Mouse (Mus musculus): ENCODE measurements around the gene Snrpg. TPM values are rescaled to one million over a fixed set of nuclear protein-coding genes. Genes with fewer than 3 reads are reported as not detected.
"Not testable (repeated sequence)": the region's sequence is repeated elsewhere in the genome, so short reads cannot be mapped to it uniquely, and the experiment has no call there.

The Snrpg gene
- polyA plus RNA-seq, 1 experiment from 2014 or later, result 802 TPM

GRCm38 (mm10) chr6:86335121-86335849 is 35.8 kb upstream of the Snrpg start:
- 66% methylated on average over 11 of the region's 11 CpGs for whole genome bisulfite sequencing
- H3K9ac ChIP-seq (replicated peaks; ENCODE audit: low read depth, low read length), result no peak overlapping the region
- H3K9me3 ChIP-seq (ENCODE audit: control insufficient read depth, low read depth, low read length), result no peaks in the 10 kb centered on the region

DNA sequence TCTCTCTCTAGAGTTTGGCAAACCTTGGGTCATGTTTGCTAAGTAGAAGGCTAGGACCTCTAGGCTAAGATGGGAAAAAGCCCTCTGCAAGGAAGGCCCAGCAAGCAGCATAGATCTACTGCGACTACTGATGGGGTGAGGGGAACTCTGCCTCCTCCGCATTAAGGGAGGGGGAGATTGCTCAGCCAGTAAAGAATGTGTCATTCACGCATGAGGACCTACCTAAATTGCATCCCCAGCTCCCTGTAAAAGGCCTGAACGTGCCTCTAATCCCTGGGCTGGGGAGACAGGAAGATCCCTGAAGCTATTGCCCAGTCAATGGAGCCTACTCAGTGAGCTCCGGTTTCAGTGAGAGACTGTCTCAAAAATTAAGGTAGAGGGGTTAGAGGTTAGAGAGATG is 35.2 kb upstream of the Snrpg start:
- Histone ChIP-seq H3K4me2 (replicated peaks; ENCODE audit: low read depth, low read length) (no peak overlapping the region), H3K27ac (ENCODE audit: low read length) (no peak overlapping the region), H3K9me3 (ENCODE audit: control insufficient read depth, low read depth, low read length) (no peaks in the 10 kb centered on the region), H3K4me1 (ENCODE audit: control insufficient read depth, insufficient read depth, low read length) (no peaks in the 10 kb centered on the region), H3K27me3 (ENCODE audit: control insufficient read depth, insufficient read depth, low read length) (no peaks in the 10 kb centered on the region), H3K9ac (replicated peaks; ENCODE audit: low read depth, low read length) (no peak overlapping the region), H3K4me3 (ENCODE audit: low read depth, low read length) (no peak overlapping the region), H3K36me3 (ENCODE audit: control insufficient read depth, insufficient read depth, low read length) (no peaks in the 10 kb centered on the region)
- ATAC-seq (ENCODE audit: insufficient number of reproducible peaks, insufficient read depth, low FRiP score, low read depth), result no peak
- 75% methylated on average over 5 of the region's 5 CpGs for WGBS

More at GRCm38 (mm10) chr6:86335121-86335849, 35.8 kb upstream of the Snrpg start:
- Histone ChIP-seq H3K4me3 (ENCODE audit: low read depth, low read length) (no peak overlapping the region), H3K36me3 (ENCODE audit: control insufficient read depth, insufficient read depth, low read length) (no peaks in the 10 kb centered on the region), H3K27me3 (ENCODE audit: control insufficient read depth, insufficient read depth, low read length) (no peaks in the 10 kb centered on the region), H3K27ac (ENCODE audit: low read length) (no peak overlapping the region), H3K4me1 (ENCODE audit: control insufficient read depth, insufficient read depth, low read length) (no peaks in the 10 kb centered on the region), H3K4me2 (replicated peaks; ENCODE audit: low read depth, low read length) (no peak overlapping the region)
- ATAC-seq (ENCODE audit: insufficient number of reproducible peaks, insufficient read depth, low FRiP score, low read depth), result no peak

DNA sequence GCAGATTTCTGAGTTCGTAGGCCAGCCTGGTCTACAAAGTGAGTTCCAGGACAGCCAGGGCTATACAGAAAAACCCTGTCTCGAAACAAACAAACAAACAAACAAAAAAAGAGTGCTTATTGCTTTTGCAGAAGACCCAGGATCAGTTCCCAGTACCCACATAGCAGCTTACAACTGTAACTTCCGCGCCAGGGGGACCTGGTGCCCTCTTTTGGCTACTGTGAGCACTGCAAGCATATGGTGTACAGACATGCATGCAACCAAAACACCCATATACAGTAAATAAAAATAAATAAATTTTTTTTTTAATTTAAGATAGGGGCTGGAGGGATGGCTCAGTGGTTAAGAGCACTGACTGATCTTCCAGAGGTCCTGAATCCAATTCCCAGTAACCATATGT is 34.8 kb upstream of the Snrpg start:
- not testable (repeated sequence) for H3K9me3 ChIP-seq (ENCODE audit: control insufficient read depth, low read depth, low read length); H3K4me2 ChIP-seq (replicated peaks; ENCODE audit: low read depth, low read length); H3K36me3 ChIP-seq (ENCODE audit: control insufficient read depth, insufficient read depth, low read length); H3K27me3 ChIP-seq (ENCODE audit: control insufficient read depth, insufficient read depth, low read length); H3K4me1 ChIP-seq (ENCODE audit: control insufficient read depth, insufficient read depth, low read length); H3K4me3 ChIP-seq (ENCODE audit: low read depth, low read length); H3K27ac ChIP-seq (ENCODE audit: low read length); H3K9ac ChIP-seq (replicated peaks; ENCODE audit: low read depth, low read length); ATAC-seq (ENCODE audit: insufficient number of reproducible peaks, insufficient read depth, low FRiP score, low read depth)
- WGBS, result 89% methylated on average over 4 of the region's 4 CpGs

DNA sequence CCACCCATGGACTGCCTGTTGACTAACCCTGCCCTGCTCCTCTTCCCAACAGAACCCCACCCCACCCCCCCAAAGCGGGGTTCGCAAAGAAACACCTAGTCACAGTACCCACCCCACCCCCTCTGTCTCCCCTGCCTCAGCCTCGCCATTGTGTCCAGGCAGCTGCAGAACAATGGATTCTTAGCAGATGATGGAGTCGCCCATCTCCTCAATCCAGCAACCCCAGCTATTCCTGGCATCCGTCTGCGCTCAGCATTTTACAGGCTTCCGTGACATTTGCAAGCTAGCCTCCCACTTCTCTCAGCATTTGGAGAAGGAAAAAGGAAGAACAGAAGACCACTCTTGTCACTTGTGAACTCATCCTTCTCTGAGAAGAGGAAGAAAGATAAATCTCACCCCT is 27.4 kb upstream of the Snrpg start:
- Histone ChIP-seq H3K27me3 (ENCODE audit: control insufficient read depth, insufficient read depth, low read length) (no peaks in the 10 kb centered on the region), H3K9me3 (ENCODE audit: control insufficient read depth, low read depth, low read length) (no peaks in the 10 kb centered on the region), H3K4me2 (replicated peaks; ENCODE audit: low read depth, low read length) (no peak overlapping the region), H3K36me3 (ENCODE audit: control insufficient read depth, insufficient read depth, low read length) (no peaks in the 10 kb centered on the region), H3K9ac (replicated peaks; ENCODE audit: low read depth, low read length) (no peak overlapping the region), H3K27ac (ENCODE audit: low read length) (no peak overlapping the region), H3K4me3 (ENCODE audit: low read depth, low read length) (no peak overlapping the region), H3K4me1 (ENCODE audit: control insufficient read depth, insufficient read depth, low read length) (no peaks in the 10 kb centered on the region)
- ATAC-seq (ENCODE audit: insufficient number of reproducible peaks, insufficient read depth, low FRiP score, low read depth), result no peak
- WGBS, result 15% methylated on average over 7 of the region's 7 CpGs

GRCm38 (mm10) chr6:86346063-86346462 is 25.0 kb upstream of the Snrpg start:
- ATAC-seq (ENCODE audit: insufficient number of reproducible peaks, insufficient read depth, low FRiP score, low read depth), result no peak
- no peak overlapping the region for H3K27ac ChIP-seq (ENCODE audit: low read length)
- H3K9ac ChIP-seq (replicated peaks; ENCODE audit: low read depth, low read length), result no peak overlapping the region
- no peaks in the 10 kb centered on the region for H3K9me3 ChIP-seq (ENCODE audit: control insufficient read depth, low read depth, low read length)
- H3K36me3 ChIP-seq (ENCODE audit: control insufficient read depth, insufficient read depth, low read length), result no peaks in the 10 kb centered on the region
- H3K4me3 ChIP-seq (ENCODE audit: low read depth, low read length), result no peak overlapping the region
- H3K4me2 ChIP-seq (replicated peaks; ENCODE audit: low read depth, low read length), result no peak overlapping the region
- H3K27me3 ChIP-seq (ENCODE audit: control insufficient read depth, insufficient read depth, low read length), result no peaks in the 10 kb centered on the region
- H3K4me1 ChIP-seq (ENCODE audit: control insufficient read depth, insufficient read depth, low read length), result no peaks in the 10 kb centered on the region
- WGBS, result 33% methylated on average over 2 of the region's 2 CpGs

DNA sequence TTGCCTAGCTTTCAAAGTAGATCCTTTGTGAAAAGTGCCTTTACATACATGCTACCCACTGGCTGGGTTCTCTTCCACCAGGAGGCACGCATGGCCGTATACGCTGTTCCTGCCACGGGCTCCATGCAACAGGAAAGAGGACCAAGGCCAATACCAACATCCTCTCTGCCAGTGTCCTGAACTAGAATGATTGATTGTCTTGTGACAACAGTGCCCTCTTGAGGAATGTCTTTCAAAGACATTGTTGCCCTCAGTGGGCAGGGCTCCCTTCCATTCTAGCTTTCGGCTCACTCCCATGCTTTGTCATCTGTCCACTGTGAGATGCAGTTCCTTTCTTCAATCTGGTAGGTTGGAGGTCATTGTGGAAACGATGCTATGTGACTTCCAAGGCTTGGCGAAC is 21.8 kb upstream of the Snrpg start:
- no peaks in the 10 kb centered on the region for H3K4me1 ChIP-seq (ENCODE audit: control insufficient read depth, insufficient read depth, low read length)
- no peak for ATAC-seq (ENCODE audit: insufficient number of reproducible peaks, insufficient read depth, low FRiP score, low read depth)
- H3K4me3 ChIP-seq (ENCODE audit: low read depth, low read length), result no peak overlapping the region
- H3K9me3 ChIP-seq (ENCODE audit: control insufficient read depth, low read depth, low read length), result no peaks in the 10 kb centered on the region
- no peaks in the 10 kb centered on the region for H3K36me3 ChIP-seq (ENCODE audit: control insufficient read depth, insufficient read depth, low read length)
- no peak overlapping the region for H3K4me2 ChIP-seq (replicated peaks; ENCODE audit: low read depth, low read length)
- H3K9ac ChIP-seq (replicated peaks; ENCODE audit: low read depth, low read length), result no peak overlapping the region
- no peaks in the 10 kb centered on the region for H3K27me3 ChIP-seq (ENCODE audit: control insufficient read depth, insufficient read depth, low read length)
- 67% methylated on average over 7 of the region's 7 CpGs for WGBS
- no peak overlapping the region for H3K27ac ChIP-seq (ENCODE audit: low read length)

DNA sequence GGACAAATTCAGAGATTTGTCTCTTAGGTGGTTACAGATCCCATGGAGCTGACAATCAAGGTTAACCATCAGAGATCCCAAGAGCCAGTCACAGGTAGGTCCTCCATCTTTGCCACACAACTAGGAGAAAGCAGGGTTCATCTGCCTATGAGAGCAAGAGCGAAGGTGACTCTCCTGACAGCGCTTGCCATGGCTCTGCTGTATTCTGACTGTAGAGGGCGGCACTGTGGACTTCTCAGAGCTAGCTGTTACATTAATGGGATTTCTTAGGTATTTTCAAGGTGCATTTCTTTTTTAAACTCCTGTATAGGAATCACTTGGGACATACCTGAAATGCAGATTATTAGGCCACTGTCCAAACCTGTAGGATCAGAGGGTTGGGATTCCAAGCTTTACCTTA is 16.2 kb upstream of the Snrpg start:
- Histone ChIP-seq H3K9ac (replicated peaks; ENCODE audit: low read depth, low read length) (no peak overlapping the region), H3K27ac (ENCODE audit: low read length) (no peak overlapping the region), H3K27me3 (ENCODE audit: control insufficient read depth, insufficient read depth, low read length) (no peaks in the 10 kb centered on the region), H3K4me1 (ENCODE audit: control insufficient read depth, insufficient read depth, low read length) (no peaks in the 10 kb centered on the region), H3K4me2 (replicated peaks; ENCODE audit: low read depth, low read length) (no peak overlapping the region), H3K9me3 (ENCODE audit: control insufficient read depth, low read depth, low read length) (no peaks in the 10 kb centered on the region), H3K4me3 (ENCODE audit: low read depth, low read length) (no peak overlapping the region), H3K36me3 (ENCODE audit: control insufficient read depth, insufficient read depth, low read length) (no peaks in the 10 kb centered on the region)
- WGBS, result 64% methylated on average over 3 of the region's 3 CpGs
- no peak for ATAC-seq (ENCODE audit: insufficient number of reproducible peaks, insufficient read depth, low FRiP score, low read depth)

GRCm38 (mm10) chr6:86356956-86357355 is 14.1 kb upstream of the Snrpg start:
- Histone ChIP-seq H3K4me3 (ENCODE audit: low read depth, low read length) (no peak overlapping the region), H3K9me3 (ENCODE audit: control insufficient read depth, low read depth, low read length) (no peaks in the 10 kb centered on the region), H3K4me2 (replicated peaks; ENCODE audit: low read depth, low read length) (no peak overlapping the region), H3K9ac (replicated peaks; ENCODE audit: low read depth, low read length) (no peak overlapping the region), H3K4me1 (ENCODE audit: control insufficient read depth, insufficient read depth, low read length) (no peaks in the 10 kb centered on the region), H3K36me3 (ENCODE audit: control insufficient read depth, insufficient read depth, low read length) (no peaks in the 10 kb centered on the region), H3K27ac (ENCODE audit: low read length) (no peak overlapping the region), H3K27me3 (ENCODE audit: control insufficient read depth, insufficient read depth, low read length) (no peaks in the 10 kb centered on the region)
- WGBS, result 69% methylated on average over 9 of the region's 9 CpGs
- ATAC-seq (ENCODE audit: insufficient number of reproducible peaks, insufficient read depth, low FRiP score, low read depth), result no peak

- H3K27ac ChIP-seq (ENCODE audit: low read length), result no peak overlapping the region
- no peaks in the 10 kb centered on the region for H3K9me3 ChIP-seq (ENCODE audit: control insufficient read depth, low read depth, low read length)
- H3K36me3 ChIP-seq (ENCODE audit: control insufficient read depth, insufficient read depth, low read length), result no peaks in the 10 kb centered on the region
- H3K27me3 ChIP-seq (ENCODE audit: control insufficient read depth, insufficient read depth, low read length), result no peaks in the 10 kb centered on the region
- ATAC-seq (ENCODE audit: insufficient number of reproducible peaks, insufficient read depth, low FRiP score, low read depth), result no peak
- H3K4me1 ChIP-seq (ENCODE audit: control insufficient read depth, insufficient read depth, low read length), result no peaks in the 10 kb centered on the region
- H3K4me2 ChIP-seq (replicated peaks; ENCODE audit: low read depth, low read length), result no peak overlapping the region
- H3K9ac ChIP-seq (replicated peaks; ENCODE audit: low read depth, low read length), result no peak overlapping the region
- no peak overlapping the region for H3K4me3 ChIP-seq (ENCODE audit: low read depth, low read length)
- 58% methylated on average over 7 of the region's 7 CpGs for WGBS
These were observed 10.4 kb upstream of the Snrpg start for GRCm38 (mm10) chr6:86360691-86361090.

Data from stomach, embryonic 14.5 days (tissue).